Mouse (Mus musculus): Measurements from ENCODE around the gene Fgfr2.

GRCm38 (mm10) chr7:132751716-132752115 lies 371.4 kb downstream of the Fgfr2 start:
- TF ChIP-seq CTCF (IDR thresholded peaks at IDR 0.05; ENCODE audit: control insufficient read depth, insufficient read depth, insufficient read length) = no peak
- no peak for TF ChIP-seq USF1 (IDR thresholded peaks at IDR 0.05; ENCODE audit: low read depth)
- TF ChIP-seq MAX (IDR thresholded peaks at IDR 0.05) = no peak
- TF ChIP-seq CEBPB (IDR thresholded peaks at IDR 0.05; ENCODE audit: low read depth) = no peak
- TF ChIP-seq MYOD1 (IDR thresholded peaks at IDR 0.05; ENCODE audit: control insufficient read depth, insufficient read length, low read depth) = no peak
- TF ChIP-seq FOSL1 (IDR thresholded peaks at IDR 0.05; ENCODE audit: insufficient read depth, low read length, poor library complexity, severe bottlenecking) = no peak
- no peak for TF ChIP-seq MYOG (IDR thresholded peaks at IDR 0.05; ENCODE audit: control insufficient read depth, extremely low read depth, insufficient read length)
